In the genomic region with DNA sequence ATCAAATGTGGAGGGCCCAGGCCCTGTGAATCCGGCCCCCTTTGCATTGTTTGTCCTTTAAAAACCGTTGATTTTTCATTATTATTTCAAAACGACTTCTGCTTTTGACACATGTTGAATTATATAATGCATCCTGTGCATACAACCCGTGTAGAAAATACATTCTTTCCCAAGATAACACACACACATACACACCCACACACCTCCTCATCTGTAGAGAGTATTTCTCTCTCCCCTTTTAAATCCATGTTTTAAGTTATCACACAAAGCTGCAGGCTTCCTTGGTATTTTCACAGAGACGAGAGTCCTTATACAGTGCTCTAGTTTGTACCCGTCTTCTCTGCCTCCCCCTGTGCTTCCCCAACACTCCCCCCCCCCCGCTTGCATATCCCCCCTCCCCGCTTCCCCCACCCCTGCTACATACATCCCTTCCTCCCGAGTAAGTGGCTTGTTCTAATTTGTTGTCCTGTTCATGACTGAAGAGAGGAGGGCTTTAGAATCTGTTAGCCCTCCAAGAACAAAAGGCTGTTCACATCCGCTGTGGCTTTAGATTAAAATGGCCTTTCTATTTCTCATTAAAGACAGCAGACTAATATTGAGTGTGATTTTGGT, we compare ENCODE assay signal across 10 mouse cellular contexts.
A peak's percentile ranks its signal among the peaks of the same experiment; 100 is the strongest.
DNase-seq lines count a peak whose midpoint lies in the region; ATAC-seq and TF ChIP-seq lines count a peak whose summit lies in the region.
"Had no signal": no experiment of that assay in that cellular context is flagged by ENCODE, and none has a peak within 500 bp of the region (broad histone marks: within the 10 kb centered on the region; RNA-seq: fewer than 3 reads in every experiment).

No protein-coding gene starts in this region.

- H3K27ac ChIP-seq in heart, embryonic 15.5 days = peak overlapping the region; percentile 24; the same call in 1 of the 2 replicates
- peak overlapping the region; percentile 71 for H3K27ac ChIP-seq in embryonic facial prominence, embryonic 11.5 days (replicated peaks; ENCODE audit: low read depth, low read length)
- peak overlapping the region; percentile 79 for H3K27ac ChIP-seq in midbrain, embryonic 10.5 days (replicated peaks)
- no peak overlapping the region for H3K27ac ChIP-seq in layer of hippocampus, adult 2 months

- no peak overlapping the region for H3K4me3 ChIP-seq in heart, embryonic 15.5 days
- no peak overlapping the region for H3K4me3 ChIP-seq in embryonic facial prominence, embryonic 11.5 days (ENCODE audit: low read depth, low read length)
- peak overlapping the region; percentile 37 for H3K4me3 ChIP-seq in midbrain, embryonic 10.5 days
- no peak overlapping the region for H3K4me3 ChIP-seq in layer of hippocampus, adult 2 months

- no peak overlapping the region for H3K4me2 ChIP-seq in heart, embryonic 15.5 days
- H3K4me2 ChIP-seq in embryonic facial prominence, embryonic 11.5 days (ENCODE audit: low read depth, low read length) = no peak overlapping the region

- no peaks in the 10 kb centered on the region for H3K36me3 ChIP-seq in heart, embryonic 15.5 days
- H3K36me3 ChIP-seq in embryonic facial prominence, embryonic 11.5 days (replicated peaks; ENCODE audit: control insufficient read depth, insufficient read depth, low read depth, low read length) = no peaks in the 10 kb centered on the region
- H3K36me3 ChIP-seq in midbrain, embryonic 10.5 days = no peaks in the 10 kb centered on the region

- no peaks in the 10 kb centered on the region for H3K9me3 ChIP-seq in heart, embryonic 15.5 days (replicated peaks)
- H3K9me3 ChIP-seq in embryonic facial prominence, embryonic 11.5 days (replicated peaks; ENCODE audit: control insufficient read depth, low read length) = no peaks in the 10 kb centered on the region
- peaks cover 3% of the 10 kb centered on the region; the same call in 1 of the 2 replicates for H3K9me3 ChIP-seq in midbrain, embryonic 10.5 days (replicated peaks)

- 41% methylated on average over 10 of the region's 10 CpGs for WGBS in heart, embryonic 15.5 days
- 32% methylated on average over 10 of the region's 10 CpGs for WGBS in embryonic facial prominence, embryonic 11.5 days
- WGBS in midbrain, embryonic 10.5 days = 46% methylated on average over 10 of the region's 10 CpGs

- no peak overlapping the region for H3K9ac ChIP-seq in heart, embryonic 15.5 days
- H3K9ac ChIP-seq in embryonic facial prominence, embryonic 11.5 days (replicated peaks; ENCODE audit: low read length) = 0 out of 2 replicates have a peak overlapping the region, but pooled peaks have one; percentile 1

- DNase-seq in heart, postnatal 4 days = no peak
- DNase-seq in embryonic facial prominence, embryonic 11.5 days (ENCODE audit: low spot score) = no peak
- peak; percentile 38 for DNase-seq in forelimb bud, embryonic 11.5 days (ENCODE audit: low read depth, low spot score)
- no peak for DNase-seq in midbrain, embryonic 10.5 days (ENCODE audit: low spot score)
- DNase-seq in layer of hippocampus, adult 2 months (ENCODE audit: low spot score in 2 of 2) = no peak
- DNase-seq in right cerebral cortex, postnatal 25 days = no peak
- no peak for DNase-seq in frontal cortex, postnatal 10 days (ENCODE audit: low spot score in 2 of 2)
- DNase-seq: cerebellum, adult 8-10 months; gastrocnemius, postnatal 36 days had no signal

- ATAC-seq in heart, embryonic 15.5 days (replicated peaks; ENCODE audit: insufficient number of reproducible peaks, insufficient read depth, low FRiP score, low read depth) = no peak
- ATAC-seq in embryonic facial prominence, embryonic 11.5 days (replicated peaks; ENCODE audit: insufficient number of reproducible peaks, low FRiP score, low TSS enrichment, low read depth) = peak; percentile 49

- no peaks in the 10 kb centered on the region for H3K27me3 ChIP-seq in heart, embryonic 15.5 days
- H3K27me3 ChIP-seq in embryonic facial prominence, embryonic 11.5 days (ENCODE audit: control insufficient read depth, insufficient read depth, low read length) = no peaks in the 10 kb centered on the region
- H3K27me3 ChIP-seq in midbrain, embryonic 10.5 days (ENCODE audit: low read depth, poor library complexity, severe bottlenecking) = no peaks in the 10 kb centered on the region

- H3K4me1 ChIP-seq in heart, embryonic 15.5 days (replicated peaks) = peaks cover 13% of the 10 kb centered on the region
- H3K4me1 ChIP-seq in embryonic facial prominence, embryonic 11.5 days (ENCODE audit: control insufficient read depth, insufficient read depth, low read length) = no peaks in the 10 kb centered on the region; the same call in none of the 2 replicates
- peaks cover 28% of the 10 kb centered on the region for H3K4me1 ChIP-seq in midbrain, embryonic 10.5 days

- TF ChIP-seq CTCF in layer of hippocampus, adult 2 months (conservative IDR thresholded peaks at IDR 0.05) = no peak
